Mouse (Mus musculus) midbrain, embryonic 16.5 days (tissue): ENCODE measurements at regions not wholly inside any gene's neighbourhood (a gene's known extent, or its start where the extent isn't known, plus 50 kb on each side); places are given as distances from the start of the nearest gene placed in this dataset.

ENCODE experiments used
- ATAC-seq: fragments of 200-750 bp; cut with Nextera tagmentation; 2 replicates; pipeline ENCODE4 v1.8.0; 2017; ENCODE audit warnings: moderate TSS enrichment
- H3K27ac ChIP-seq: fragments of 300-500 bp; sonication (generic); 2 replicates; pipeline ENCODE4 v1.5.1; 2014; ENCODE audit warnings: mild to moderate bottlenecking, low read length, mixed read lengths
- H3K27me3 ChIP-seq: fragments of 300-500 bp; sonication (generic); 2 replicates; pipeline ENCODE4 v1.6.1; 2014; ENCODE audit warnings: low read depth, low read length, mixed read lengths; ENCODE audit not compliant: control insufficient read depth, insufficient read depth
- H3K36me3 ChIP-seq: fragments of 300-500 bp; sonication (generic); 2 replicates; pipeline ENCODE4 v1.6.1; 2014; ENCODE audit warnings: mild to moderate bottlenecking, low read length, moderate library complexity, mixed read lengths; ENCODE audit not compliant: control insufficient read depth, insufficient read depth
- H3K4me1 ChIP-seq: fragments of 300-500 bp; sonication (generic); 2 replicates; pipeline ENCODE4 v1.6.1; 2014; ENCODE audit warnings: mild to moderate bottlenecking, low read length, mixed read lengths; ENCODE audit not compliant: control insufficient read depth, insufficient read depth
- H3K4me2 ChIP-seq: fragments of 300-500 bp; sonication (generic); 2 replicates; pipeline ENCODE4 v1.6.1; 2014; ENCODE audit warnings: mild to moderate bottlenecking, low read length, mixed read lengths
- H3K4me3 ChIP-seq: fragments of 300-500 bp; sonication (generic); 2 replicates; pipeline ENCODE4 v1.5.1; 2014; ENCODE audit warnings: low read depth, mild to moderate bottlenecking, low read length, moderate library complexity, mixed read lengths
- H3K9ac ChIP-seq: fragments of 300-500 bp; sonication (generic); 2 replicates; pipeline ENCODE4 v1.6.1; 2014; ENCODE audit warnings: low read depth, low read length, mixed read lengths
- H3K9me3 ChIP-seq: fragments of 300-500 bp; sonication (generic); replicated peaks from 2 replicates; pipeline ENCODE4 v1.6.1; 2014; ENCODE audit warnings: mild to moderate bottlenecking, low read length, mixed read lengths; ENCODE audit not compliant: control insufficient read depth, poor library complexity, severe bottlenecking
- WGBS: fragments of 180-500 bp; shearing (Covaris S2); extraction: QIAGEN DNeasy Blood & Tissue Kit; methylation state at CpG from one replicate; pipeline ENCODE4 v1.1.7; 2014; 5-methylcytosine and 5-hydroxymethylcytosine counted together

GRCm38 (mm10) chr2:48001800-48002507 is 812.0 kb upstream of the Acvr2a start:
- Histone ChIP-seq H3K27ac (no peak overlapping the region), H3K4me3 (no peak overlapping the region), H3K9ac (no peak overlapping the region), H3K36me3 (no peaks in the 10 kb centered on the region), H3K27me3 (no peaks in the 10 kb centered on the region), H3K4me2 (no peak overlapping the region), H3K4me1 (no peaks in the 10 kb centered on the region), H3K9me3 (no peaks in the 10 kb centered on the region)
- WGBS: 58% methylated on average over 11 of the region's 11 CpGs
- peak; percentile 91 for ATAC-seq

DNA sequence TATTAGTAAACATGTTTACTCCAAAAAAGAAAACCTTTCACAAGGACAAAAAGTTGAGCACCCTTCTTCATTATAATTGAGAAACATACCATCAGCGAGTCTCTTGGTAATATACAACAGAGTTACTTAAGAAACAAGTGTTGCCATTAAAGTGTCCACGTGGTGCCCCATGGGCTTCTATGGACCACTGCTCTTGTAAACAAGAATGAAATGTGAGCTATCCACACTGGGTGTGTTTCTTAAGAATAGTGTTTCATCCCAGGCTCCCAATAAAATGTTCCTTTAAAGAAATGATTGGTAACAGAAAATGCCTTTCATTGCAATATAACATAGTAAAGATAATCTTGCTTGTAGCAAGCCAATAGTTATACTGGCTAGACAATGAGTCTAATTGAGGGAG is 803.6 kb upstream of the Acvr2a start:
- Histone ChIP-seq H3K27ac (no peak overlapping the region), H3K27me3 (no peaks in the 10 kb centered on the region), H3K4me2 (no peak overlapping the region), H3K4me3 (no peak overlapping the region), H3K9me3 (no peaks in the 10 kb centered on the region), H3K4me1 (no peaks in the 10 kb centered on the region), H3K9ac (no peak overlapping the region), H3K36me3 (no peaks in the 10 kb centered on the region)
- WGBS: 88% methylated on average over 2 of the region's 2 CpGs
- no peak for ATAC-seq

- Histone ChIP-seq H3K27me3 (no peaks in the 10 kb centered on the region), H3K4me2 (no peak overlapping the region), H3K27ac (no peak overlapping the region), H3K4me3 (no peak overlapping the region), H3K9me3 (no peaks in the 10 kb centered on the region), H3K4me1 (no peaks in the 10 kb centered on the region), H3K36me3 (no peaks in the 10 kb centered on the region), H3K9ac (no peak overlapping the region)
- 0 out of 2 replicates have a peak, but pooled peaks have one; percentile 42 for ATAC-seq
- 53% methylated on average over 7 of the region's 7 CpGs for WGBS
Observed at GRCm38 (mm10) chr2:48027559-48027958, 786.4 kb upstream of the Acvr2a start.

DNA sequence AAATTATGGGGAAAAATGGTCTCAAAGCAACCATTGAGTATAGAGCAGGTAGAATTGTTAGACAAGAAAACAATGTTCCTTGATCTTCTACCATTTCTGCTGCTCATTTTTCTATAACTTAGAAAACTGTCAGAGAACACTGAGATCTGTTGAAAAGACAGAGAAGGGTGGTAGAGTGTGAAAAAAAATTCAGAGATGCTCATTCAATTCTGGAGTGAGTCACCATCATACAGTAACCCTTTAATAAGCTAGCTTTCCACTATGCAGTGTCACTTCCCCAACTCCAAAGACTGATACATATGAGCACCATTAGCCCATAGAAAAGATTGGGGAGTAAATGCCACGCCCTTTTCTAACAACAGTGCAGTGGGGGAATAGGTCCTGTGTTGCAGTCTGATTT is 752.5 kb upstream of the Acvr2a start:
- no peak overlapping the region for H3K27ac ChIP-seq
- no peak overlapping the region for H3K4me3 ChIP-seq
- no peak for ATAC-seq
- H3K4me1 ChIP-seq: no peaks in the 10 kb centered on the region
- no peak overlapping the region for H3K4me2 ChIP-seq
- H3K9me3 ChIP-seq: no peaks in the 10 kb centered on the region
- H3K9ac ChIP-seq: no peak overlapping the region
- WGBS: 53% methylated on average over 1 of the region's 1 CpGs
- H3K27me3 ChIP-seq: no peaks in the 10 kb centered on the region
- H3K36me3 ChIP-seq: no peaks in the 10 kb centered on the region

DNA sequence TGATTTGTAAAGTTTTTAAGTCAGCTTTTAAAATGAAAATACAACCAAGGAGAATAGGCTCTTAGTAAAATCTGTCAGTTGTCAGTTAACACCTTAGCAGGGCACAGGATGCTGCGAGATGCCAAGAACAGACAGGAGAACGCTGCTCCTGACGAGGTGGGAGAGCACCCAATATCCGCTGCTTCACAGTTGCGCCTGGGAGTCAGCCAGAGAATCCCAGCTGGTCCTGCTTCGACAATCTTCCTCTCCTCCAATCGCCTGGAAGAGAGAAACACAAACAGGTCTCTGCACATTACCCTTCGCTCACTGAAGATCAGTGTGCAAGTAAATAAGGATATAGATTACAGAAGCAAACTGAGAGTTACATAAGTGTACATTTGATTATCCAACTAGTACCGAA is 750.5 kb upstream of the Acvr2a start:
- Histone ChIP-seq H3K27ac (no peak overlapping the region), H3K9ac (no peak overlapping the region), H3K36me3 (no peaks in the 10 kb centered on the region), H3K27me3 (no peaks in the 10 kb centered on the region), H3K4me3 (no peak overlapping the region), H3K4me1 (no peaks in the 10 kb centered on the region), H3K9me3 (no peaks in the 10 kb centered on the region), H3K4me2 (no peak overlapping the region)
- no peak for ATAC-seq
- WGBS: 70% methylated on average over 9 of the region's 9 CpGs

DNA sequence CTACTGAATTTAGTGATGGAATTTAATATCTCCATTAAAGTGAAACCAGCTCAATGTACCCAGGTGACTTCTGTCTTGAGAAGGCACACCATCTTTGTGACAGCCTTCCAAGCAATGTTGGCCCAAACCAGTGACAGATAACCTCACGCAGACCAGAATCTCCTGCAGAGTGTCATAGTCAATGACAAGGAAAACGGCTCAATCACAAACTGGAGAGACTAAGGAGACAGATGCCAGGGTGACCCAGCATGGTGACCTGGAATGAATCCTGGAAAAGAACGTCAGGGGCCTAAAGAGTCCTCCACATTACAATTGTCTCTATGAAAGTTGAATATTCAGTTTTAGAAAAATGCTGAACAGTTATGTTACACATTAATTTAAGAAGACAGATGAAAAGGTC is 748.7 kb upstream of the Acvr2a start:
- no peak for ATAC-seq
- no peaks in the 10 kb centered on the region for H3K36me3 ChIP-seq
- 55% methylated on average over 3 of the region's 3 CpGs for WGBS
- no peaks in the 10 kb centered on the region for H3K9me3 ChIP-seq
- no peak overlapping the region for H3K9ac ChIP-seq
- no peak overlapping the region for H3K4me2 ChIP-seq
- no peaks in the 10 kb centered on the region for H3K27me3 ChIP-seq
- no peak overlapping the region for H3K27ac ChIP-seq
- no peak overlapping the region for H3K4me3 ChIP-seq
- no peaks in the 10 kb centered on the region for H3K4me1 ChIP-seq

GRCm38 (mm10) chr2:48082120-48082799 is 731.6 kb upstream of the Acvr2a start:
- no peaks in the 10 kb centered on the region for H3K27me3 ChIP-seq
- no peak overlapping the region for H3K27ac ChIP-seq
- H3K9ac ChIP-seq: no peak overlapping the region
- H3K4me3 ChIP-seq: no peak overlapping the region
- no peaks in the 10 kb centered on the region for H3K36me3 ChIP-seq
- no peak overlapping the region for H3K4me2 ChIP-seq
- WGBS: 46% methylated on average over 3 of the region's 3 CpGs
- H3K9me3 ChIP-seq: no peaks in the 10 kb centered on the region
- H3K4me1 ChIP-seq: no peaks in the 10 kb centered on the region
- no peak for ATAC-seq

DNA sequence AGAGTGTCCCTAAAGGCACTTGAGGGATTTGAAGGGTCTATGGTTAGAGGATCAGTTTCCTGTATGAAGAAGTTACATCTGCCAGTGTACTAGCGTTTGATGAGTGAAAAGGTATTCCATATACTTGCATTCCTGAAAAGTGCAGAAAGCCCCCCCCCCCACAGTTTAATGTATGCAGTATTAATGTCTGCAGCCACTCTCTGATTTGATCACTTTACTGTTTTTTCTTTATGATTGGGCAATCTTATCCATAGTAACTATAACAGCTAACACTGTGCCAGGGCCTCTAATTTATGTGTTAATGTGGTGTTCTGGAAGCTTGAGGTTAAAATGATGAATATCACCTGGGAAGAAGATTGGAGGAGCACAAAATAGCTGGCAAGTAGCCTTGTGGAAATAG is 715.6 kb upstream of the Acvr2a start:
- Histone ChIP-seq H3K27ac (no peak overlapping the region), H3K4me1 (peaks cover 13% of the 10 kb centered on the region), H3K9ac (no peak overlapping the region), H3K36me3 (no peaks in the 10 kb centered on the region), H3K27me3 (no peaks in the 10 kb centered on the region), H3K4me3 (no peak overlapping the region), H3K4me2 (no peak overlapping the region), H3K9me3 (no peaks in the 10 kb centered on the region)
- ATAC-seq: 0 out of 2 replicates have a peak, but pooled peaks have one; percentile 58
- 58% methylated on average over 1 of the region's 1 CpGs for WGBS

DNA sequence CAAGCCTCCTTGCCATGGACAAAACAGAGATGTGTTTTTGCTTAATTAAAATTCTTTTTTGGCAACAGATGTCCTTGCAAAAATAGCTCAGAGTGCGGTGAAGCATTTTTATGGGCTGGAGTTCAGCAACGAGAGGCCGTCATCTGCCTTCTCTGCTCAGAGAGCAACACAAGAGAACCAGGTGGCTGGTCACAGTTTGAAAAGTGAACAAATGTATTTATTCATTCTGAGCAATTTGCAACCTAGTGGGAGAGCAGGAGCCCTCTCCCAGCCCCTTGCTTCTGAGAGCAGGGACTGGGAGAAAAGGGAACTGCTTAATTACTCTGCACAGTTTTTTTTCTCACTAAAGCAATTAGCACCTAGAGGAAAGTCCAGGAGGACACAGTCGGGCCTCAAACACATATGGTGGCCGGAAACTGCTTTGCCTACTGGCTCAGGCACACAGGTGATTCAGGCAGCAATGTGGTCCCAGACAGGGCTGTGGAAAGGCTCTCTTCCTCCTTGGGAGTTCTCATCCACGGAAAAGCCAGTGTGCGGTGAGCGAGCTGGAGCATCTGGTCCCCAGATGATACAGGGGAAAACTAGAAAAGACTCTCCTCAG is 714.9 kb upstream of the Acvr2a start:
- H3K4me3 ChIP-seq: no peak overlapping the region
- ATAC-seq: peak; percentile 42; the same call in 1 of the 2 replicates
- no peak overlapping the region for H3K4me2 ChIP-seq
- H3K9me3 ChIP-seq: no peaks in the 10 kb centered on the region
- no peaks in the 10 kb centered on the region for H3K27me3 ChIP-seq
- peaks cover 13% of the 10 kb centered on the region for H3K4me1 ChIP-seq
- H3K9ac ChIP-seq: no peak overlapping the region
- 27% methylated on average over 8 of the region's 8 CpGs for WGBS
- H3K27ac ChIP-seq: 0 out of 2 replicates have a peak overlapping the region, but pooled peaks have one; percentile 5
- no peaks in the 10 kb centered on the region for H3K36me3 ChIP-seq
